Mouse (Mus musculus) limb, embryonic 11.5 days (tissue): Measurements from ENCODE around the gene Porcn. TPM values are rescaled to one million over a fixed set of nuclear protein-coding genes. Genes with fewer than 3 reads are reported as not detected.

Experiments
- ATAC-seq: fragments of 200-750 bp; cut with Nextera tagmentation; 2 replicates; pipeline ENCODE4 v1.8.0; 2017; ENCODE audit warnings: low read depth; ENCODE audit not compliant: insufficient number of reproducible peaks, low FRiP score, low TSS enrichment
- DNase-seq: peaks from one replicate; pipeline ENCODE4 v3.0.0-alpha.2; 2015; ENCODE audit warnings: low spot score
- H3K27ac ChIP-seq: fragments of 300-500 bp; sonication (generic); replicated peaks from 2 replicates; pipeline ENCODE4 v1.5.1; 2014; ENCODE audit warnings: low read depth, mild to moderate bottlenecking, low read length
- H3K27me3 ChIP-seq: fragments of 300-500 bp; sonication (generic); 2 replicates; pipeline ENCODE4 v1.6.1; 2014; ENCODE audit warnings: mild to moderate bottlenecking, low read length, mixed read lengths; ENCODE audit not compliant: control insufficient read depth, insufficient read depth
- H3K36me3 ChIP-seq: fragments of 300-500 bp; sonication (generic); 2 replicates; pipeline ENCODE4 v1.6.1; 2014; ENCODE audit warnings: mild to moderate bottlenecking, low read length, moderate library complexity, mixed read lengths; ENCODE audit not compliant: control insufficient read depth, insufficient read depth
- H3K4me1 ChIP-seq: fragments of 300-500 bp; sonication (generic); 2 replicates; pipeline ENCODE4 v1.6.1; 2014; ENCODE audit warnings: low read length, mixed read lengths; ENCODE audit not compliant: control insufficient read depth, insufficient read depth
- H3K4me2 ChIP-seq: fragments of 300-500 bp; sonication (generic); 2 replicates; pipeline ENCODE4 v1.6.1; 2014; ENCODE audit warnings: low read depth, mild to moderate bottlenecking, moderate library complexity; ENCODE audit not compliant: severe bottlenecking
- H3K4me3 ChIP-seq: fragments of 300-500 bp; sonication (generic); 2 replicates; pipeline ENCODE4 v1.5.1; 2014; ENCODE audit warnings: low read depth, low read length
- H3K9ac ChIP-seq: fragments of 300-500 bp; sonication (generic); 2 replicates; pipeline ENCODE4 v1.6.1; 2014; ENCODE audit warnings: mild to moderate bottlenecking, low read length
- H3K9me3 ChIP-seq: fragments of 300-500 bp; sonication (generic); 2 replicates; pipeline ENCODE4 v1.6.1; 2016; ENCODE audit warnings: low read length; ENCODE audit not compliant: control insufficient read depth
- WGBS: fragments of 180-500 bp; shearing (Covaris S2); extraction: QIAGEN DNeasy Blood & Tissue Kit; methylation state at CpG from one replicate; pipeline ENCODE4 v1.1.7; 2014; 5-methylcytosine and 5-hydroxymethylcytosine counted together
- polyA plus RNA-seq: library from polyadenylated mRNA; unstranded; fragments of >200 nt; fragmentation: Nextera tagmentation; extraction: Ambion mirVana; gene quantifications from 2 replicates; pipeline ENCODE4 v1.2.1, GENCODE M21; 2014

Gene Porcn
- polyA plus RNA-seq, 1 experiment from 2014 or later = 11.1 TPM

DNA sequence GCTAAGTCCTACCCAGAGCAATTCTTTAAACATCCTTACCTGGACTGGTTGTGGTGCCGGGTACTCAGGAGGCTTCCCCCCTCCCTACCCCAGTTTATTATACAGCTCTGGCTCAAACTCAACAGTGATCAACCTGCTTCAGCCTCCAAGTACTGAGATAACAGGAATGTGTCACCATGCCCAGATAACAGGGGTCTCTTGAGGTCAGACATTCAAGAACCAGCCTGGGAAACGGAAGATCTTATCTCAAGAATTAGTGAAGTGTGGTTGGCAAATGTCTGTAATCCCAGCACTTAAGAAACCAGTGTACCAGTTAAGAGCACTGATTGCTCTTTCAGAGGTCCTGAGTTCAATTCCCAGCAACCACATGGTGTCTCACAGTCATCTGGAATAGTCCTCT is 11.8 kb upstream of the Porcn start:
- no peak for ATAC-seq
- no peak overlapping the region for H3K4me2 ChIP-seq
- H3K9me3 ChIP-seq = no peaks in the 10 kb centered on the region
- H3K4me3 ChIP-seq = no peak overlapping the region
- no peak overlapping the region for H3K9ac ChIP-seq
- WGBS = 63% methylated on average over 2 of the region's 2 CpGs
- H3K27me3 ChIP-seq = no peaks in the 10 kb centered on the region
- DNase-seq = no peak
- H3K27ac ChIP-seq = no peak overlapping the region
- no peaks in the 10 kb centered on the region for H3K4me1 ChIP-seq
- H3K36me3 ChIP-seq = no peaks in the 10 kb centered on the region

DNA sequence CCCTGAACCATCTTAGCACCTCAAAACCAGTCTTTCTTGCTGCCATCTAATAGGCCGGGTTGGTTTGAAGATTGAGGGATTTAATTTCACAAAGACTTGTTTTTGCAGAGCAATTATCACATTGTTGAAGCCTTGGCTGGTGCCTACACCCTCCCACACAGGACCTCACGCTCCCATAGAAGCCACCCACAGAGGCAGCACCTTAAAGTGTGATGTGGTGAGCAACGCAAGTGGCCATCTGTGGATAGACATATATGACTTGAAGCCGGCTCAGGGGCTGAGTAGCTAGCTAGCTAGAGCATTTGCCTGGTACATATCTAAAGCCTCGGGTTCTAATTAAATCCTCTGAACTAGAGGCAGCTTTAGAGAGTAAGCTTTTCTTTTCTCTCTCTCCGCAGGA is 11.1 kb upstream of the Porcn start:
- Histone ChIP-seq H3K9ac (no peak overlapping the region), H3K9me3 (no peaks in the 10 kb centered on the region), H3K27ac (no peak overlapping the region), H3K4me2 (no peak overlapping the region), H3K27me3 (no peaks in the 10 kb centered on the region), H3K36me3 (no peaks in the 10 kb centered on the region), H3K4me1 (no peaks in the 10 kb centered on the region), H3K4me3 (no peak overlapping the region)
- 41% methylated on average over 6 of the region's 6 CpGs for WGBS
- ATAC-seq (no peak), DNase-seq (no peak)

DNA sequence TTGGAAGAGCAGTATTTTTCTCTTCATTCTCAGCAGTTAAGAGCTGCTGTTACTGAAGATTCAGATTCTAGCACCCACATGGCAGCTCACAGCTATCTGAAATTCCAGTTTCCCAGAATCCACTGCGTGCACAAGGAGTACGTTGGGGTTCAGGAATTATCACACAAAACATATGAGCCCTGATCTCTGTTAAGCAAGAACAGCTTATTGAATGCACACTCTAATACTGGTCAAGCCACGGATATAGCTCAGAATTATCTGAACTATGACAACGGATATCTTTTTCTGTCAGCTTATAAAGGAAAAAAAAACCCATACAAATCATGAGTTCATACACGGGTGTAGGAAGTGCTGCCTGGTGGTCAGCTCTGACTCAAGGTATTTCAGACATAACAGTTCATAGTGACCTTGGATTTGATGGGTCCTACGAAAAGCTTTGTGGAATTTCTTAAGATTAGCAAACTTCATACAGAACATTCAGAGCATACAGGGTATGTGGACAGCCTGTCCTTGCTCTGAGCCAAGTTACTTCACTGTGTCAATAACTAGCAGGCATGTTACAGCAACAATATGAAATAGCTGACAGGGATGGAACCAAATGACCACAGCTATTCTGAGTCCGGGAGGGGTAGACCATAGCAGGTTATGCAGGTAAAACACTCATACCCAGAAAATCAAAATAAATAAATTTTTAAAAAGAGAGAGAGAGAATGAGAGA is 5.3 kb upstream of the Porcn start:
- 81% methylated on average over 7 of the region's 7 CpGs for WGBS
- no peak overlapping the region for H3K27ac ChIP-seq

DNA sequence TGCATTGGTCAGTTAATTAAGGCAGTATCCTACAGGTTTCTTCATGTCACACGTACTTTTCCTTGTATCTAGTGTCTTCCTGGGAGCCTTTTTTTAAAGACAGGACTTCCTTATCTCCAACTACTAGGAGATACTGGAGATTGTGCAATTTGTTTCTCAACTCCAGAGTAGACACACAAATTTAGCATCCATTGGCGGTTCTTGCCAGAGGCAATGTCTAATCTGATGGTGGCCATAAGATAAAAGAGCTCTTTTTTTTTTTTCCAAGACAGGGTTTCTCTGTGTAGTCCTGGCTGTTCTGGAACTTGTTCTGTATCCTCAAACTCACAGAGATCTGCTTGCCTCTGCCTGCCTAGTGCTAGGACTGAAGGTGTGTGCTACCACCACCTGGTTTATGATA is 3.4 kb upstream of the Porcn start:
- ATAC-seq = no peak
- no peak overlapping the region for H3K4me3 ChIP-seq
- H3K27me3 ChIP-seq = no peaks in the 10 kb centered on the region
- no peak for DNase-seq
- H3K9ac ChIP-seq = no peak overlapping the region
- no peaks in the 10 kb centered on the region for H3K9me3 ChIP-seq
- no peak overlapping the region for H3K27ac ChIP-seq
- 66% methylated on average over 2 of the region's 2 CpGs for WGBS
- H3K4me1 ChIP-seq = no peaks in the 10 kb centered on the region
- no peaks in the 10 kb centered on the region for H3K36me3 ChIP-seq
- no peak overlapping the region for H3K4me2 ChIP-seq

More for the DNA sequence above, 5.3 kb upstream of the Porcn start:
- H3K4me3 ChIP-seq = no peak overlapping the region
- H3K9me3 ChIP-seq = no peaks in the 10 kb centered on the region
- H3K27me3 ChIP-seq = no peaks in the 10 kb centered on the region
- H3K4me1 ChIP-seq = no peaks in the 10 kb centered on the region
- no peak for DNase-seq
- H3K4me2 ChIP-seq = no peak overlapping the region
- ATAC-seq = no peak
- no peak overlapping the region for H3K9ac ChIP-seq
- H3K36me3 ChIP-seq = no peaks in the 10 kb centered on the region

- Histone ChIP-seq H3K27ac (no peak overlapping the region), H3K4me3 (no peak overlapping the region), H3K9ac (no peak overlapping the region), H3K36me3 (no peaks in the 10 kb centered on the region), H3K9me3 (no peaks in the 10 kb centered on the region), H3K27me3 (no peaks in the 10 kb centered on the region), H3K4me1 (no peaks in the 10 kb centered on the region), H3K4me2 (no peak overlapping the region)
- DNase-seq (no peak), ATAC-seq (no peak)
- 35% methylated on average over 4 of the region's 4 CpGs for WGBS
These were observed 899 bp upstream of the Porcn start for GRCm38 (mm10) chrX:8207224-8207623.

GRCm38 (mm10) chrX:8206694-8207197 is 421 bp upstream of the Porcn start:
- H3K4me1 ChIP-seq = no peaks in the 10 kb centered on the region
- WGBS = 20% methylated on average over 11 of the region's 11 CpGs
- peak overlapping the region; percentile 44 for H3K4me3 ChIP-seq
- H3K27ac ChIP-seq = no peak overlapping the region
- no peaks in the 10 kb centered on the region for H3K27me3 ChIP-seq
- no peaks in the 10 kb centered on the region for H3K9me3 ChIP-seq
- H3K9ac ChIP-seq = no peak overlapping the region
- H3K36me3 ChIP-seq = no peaks in the 10 kb centered on the region
- DNase-seq (no peak), ATAC-seq (no peak)
- H3K4me2 ChIP-seq = peak overlapping the region; percentile 50

DNA sequence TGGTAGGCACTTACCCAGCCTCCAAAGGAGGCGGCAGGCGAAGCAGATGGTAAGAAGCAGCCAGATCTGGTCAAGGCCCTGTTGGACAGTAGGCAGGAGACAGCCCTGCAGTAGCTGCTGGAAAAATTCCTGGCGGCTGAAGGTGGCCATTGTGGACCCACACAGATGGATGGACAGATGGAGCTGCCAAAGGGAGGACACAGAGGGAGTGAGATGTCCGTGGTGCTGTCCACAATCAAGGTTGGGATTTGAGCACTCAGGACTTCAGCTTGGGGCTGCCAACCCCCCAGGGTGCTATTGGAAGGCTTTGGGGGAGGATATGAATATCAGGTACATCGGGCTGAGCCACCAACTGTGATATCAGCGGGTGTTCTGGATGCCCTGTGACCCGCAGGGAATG is 774 bp downstream of the Porcn start:
- Histone ChIP-seq H3K27ac (no peak overlapping the region), H3K36me3 (no peaks in the 10 kb centered on the region), H3K4me3 (peak overlapping the region; percentile 44), H3K9me3 (no peaks in the 10 kb centered on the region), H3K4me1 (no peaks in the 10 kb centered on the region), H3K4me2 (peak overlapping the region; percentile 50), H3K9ac (no peak overlapping the region), H3K27me3 (no peaks in the 10 kb centered on the region)
- WGBS = 44% methylated on average over 7 of the region's 7 CpGs
- no peak for ATAC-seq
- no peak for DNase-seq

DNA sequence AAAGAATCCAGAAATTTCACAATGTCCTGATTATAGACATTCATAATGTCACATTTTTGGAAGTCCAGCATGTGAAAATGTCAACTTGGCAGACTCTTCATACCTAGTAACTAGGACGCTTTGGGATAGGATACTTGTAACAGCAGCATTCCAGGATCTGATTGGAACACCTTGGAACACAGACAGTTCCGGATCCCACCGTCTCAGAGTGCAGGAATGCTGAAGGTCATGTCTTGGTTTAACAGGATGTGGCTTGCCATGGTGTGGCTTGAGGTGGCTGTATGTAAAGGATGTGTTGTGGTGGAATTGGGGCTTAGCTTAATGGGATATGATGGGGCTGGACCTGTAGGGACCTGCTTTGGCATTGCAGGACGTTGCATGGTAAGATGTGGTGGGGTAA is 1.2 kb downstream of the Porcn start:
- no peak for DNase-seq
- Histone ChIP-seq H3K4me2 (no peak overlapping the region), H3K36me3 (no peaks in the 10 kb centered on the region), H3K27me3 (no peaks in the 10 kb centered on the region), H3K4me3 (no peak overlapping the region), H3K9me3 (no peaks in the 10 kb centered on the region), H3K9ac (no peak overlapping the region), H3K4me1 (no peaks in the 10 kb centered on the region), H3K27ac (no peak overlapping the region)
- WGBS = 82% methylated on average over 4 of the region's 4 CpGs
- no peak for ATAC-seq

DNA sequence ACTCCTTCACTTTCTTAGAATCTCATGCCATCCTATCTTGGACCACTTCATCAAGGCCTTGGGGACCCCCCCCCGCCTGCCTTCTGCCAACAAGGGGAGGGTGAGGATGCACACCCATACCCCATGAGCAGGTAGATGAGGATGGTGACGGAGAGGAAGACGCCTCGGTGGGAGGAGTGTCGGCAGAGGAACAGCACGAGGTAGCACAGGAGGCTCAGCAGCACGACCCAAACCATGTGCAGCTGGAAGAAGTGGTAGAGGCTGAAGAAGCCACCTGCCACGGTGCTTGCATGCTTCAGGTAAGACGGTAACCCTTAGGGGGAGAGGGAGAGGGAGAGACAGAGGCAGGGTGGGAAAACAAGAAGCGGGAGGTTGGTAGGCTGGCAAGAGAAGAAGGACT is 2.2 kb downstream of the Porcn start:
- Histone ChIP-seq H3K9ac (no peak overlapping the region), H3K4me2 (no peak overlapping the region), H3K4me1 (no peaks in the 10 kb centered on the region), H3K36me3 (no peaks in the 10 kb centered on the region), H3K27ac (no peak overlapping the region), H3K9me3 (no peaks in the 10 kb centered on the region), H3K27me3 (no peaks in the 10 kb centered on the region), H3K4me3 (no peak overlapping the region)
- WGBS = 85% methylated on average over 10 of the region's 10 CpGs
- ATAC-seq (no peak), DNase-seq (no peak)
